Mouse (Mus musculus): ENCODE data around the gene Fyb2.

- TF ChIP-seq ZNF384 (IDR thresholded peaks at IDR 0.05; ENCODE audit: low read depth, low read length) (no peak), CHD2 (IDR thresholded peaks at IDR 0.05; ENCODE audit: low read depth, low read length) (no peak), HCFC1 (IDR thresholded peaks at IDR 0.05; ENCODE audit: borderline replicate concordance, insufficient read depth, low read length) (no peak)
These were observed 37.4 kb upstream of the Fyb2 start for GRCm38 (mm10) chr4:104875832-104876231.
